In genomic region chr4:148215264-148215900, GRCm38 (mm10) we compare ENCODE assay signal across 19 mouse cellular contexts. TPM values are rescaled to one million over a fixed set of nuclear protein-coding genes. Genes with fewer than 3 reads are reported as not detected.
DNase-seq lines count a peak whose midpoint lies in the region; ATAC-seq and TF ChIP-seq lines count a peak whose summit lies in the region.
"Had no signal": no experiment of that assay in that cellular context is flagged by ENCODE, and none has a peak within 500 bp of the region (broad histone marks: within the 10 kb centered on the region; RNA-seq: fewer than 3 reads in every experiment).

No protein-coding gene starts in this region.

- no peaks in the 10 kb centered on the region; the same call in none of the 2 replicates for H3K27me3 ChIP-seq in kidney, embryonic 14.5 days (ENCODE audit: control insufficient read depth, insufficient read depth, low read length)
- H3K27me3 ChIP-seq in liver, adult 2 months (ENCODE audit: control insufficient read depth, insufficient read depth, low read length): peaks cover 6% of the 10 kb centered on the region; the same call in 1 of the 2 replicates
- H3K27me3 ChIP-seq in liver, embryonic 11.5 days (replicated peaks; ENCODE audit: control insufficient read depth, insufficient read depth, low read length): peaks cover 26% of the 10 kb centered on the region
- H3K27me3 ChIP-seq in liver, postnatal 0 days (ENCODE audit: insufficient read depth, low read length): peaks cover 19% of the 10 kb centered on the region; the same call in 1 of the 2 replicates
- H3K27me3 ChIP-seq: neural tube, embryonic 12.5 days had no signal

- no peaks in the 10 kb centered on the region for H3K79me2 ChIP-seq in liver, adult 2 months (ENCODE audit: control insufficient read depth, insufficient read depth, low read length)

- no peak for TF ChIP-seq POLR2A in liver, adult 2 months (IDR thresholded peaks at IDR 0.05; ENCODE audit: extremely low read depth, insufficient read depth, low read length)

- H3K27ac ChIP-seq in kidney, embryonic 14.5 days (ENCODE audit: low read depth, low read length): no peak overlapping the region
- H3K27ac ChIP-seq in liver, adult 2 months (replicated peaks; ENCODE audit: insufficient read depth, low read depth, low read length): no peak overlapping the region
- no peak overlapping the region for H3K27ac ChIP-seq in liver, embryonic 11.5 days (ENCODE audit: low read depth, low read length)
- 0 out of 2 replicates have a peak overlapping the region, but pooled peaks have one; percentile 11 for H3K27ac ChIP-seq in liver, postnatal 0 days (ENCODE audit: low read depth)
- H3K27ac ChIP-seq: heart, embryonic 13.5 days; hindbrain, embryonic 13.5 days; limb, embryonic 15.5 days; macrophage; neural tube, embryonic 12.5 days had no signal

- WGBS in kidney, embryonic 14.5 days: 31% methylated on average over 11 of the region's 11 CpGs
- WGBS in liver, adult 2 months: 11% methylated on average over 11 of the region's 11 CpGs
- WGBS in liver, embryonic 11.5 days: 55% methylated on average over 11 of the region's 11 CpGs
- WGBS in liver, postnatal 0 days (ENCODE audit: insufficient replicate concordance): 46% methylated on average over 11 of the region's 11 CpGs

- H3K4me3 ChIP-seq in kidney, embryonic 14.5 days (ENCODE audit: low read length): no peak overlapping the region
- H3K4me3 ChIP-seq in liver, adult 2 months (ENCODE audit: insufficient read depth, low read depth, low read length): no peak overlapping the region
- no peak overlapping the region for H3K4me3 ChIP-seq in liver, embryonic 11.5 days (ENCODE audit: low read depth, low read length)
- no peak overlapping the region for H3K4me3 ChIP-seq in liver, postnatal 0 days (ENCODE audit: low read depth, low read length)
- H3K4me3 ChIP-seq: heart, embryonic 13.5 days; hindbrain, embryonic 13.5 days; limb, embryonic 15.5 days; neural tube, embryonic 12.5 days had no signal

- no peaks in the 10 kb centered on the region for H3K36me3 ChIP-seq in kidney, embryonic 14.5 days (ENCODE audit: control insufficient read depth, insufficient read depth, low read length)
- H3K36me3 ChIP-seq in liver, adult 2 months (ENCODE audit: control insufficient read depth, insufficient read depth, low read length): no peaks in the 10 kb centered on the region
- no peaks in the 10 kb centered on the region for H3K36me3 ChIP-seq in liver, embryonic 11.5 days (ENCODE audit: control insufficient read depth, insufficient read depth, low read length)
- H3K36me3 ChIP-seq in liver, postnatal 0 days (replicated peaks; ENCODE audit: insufficient read depth, low read length): no peaks in the 10 kb centered on the region
- H3K36me3 ChIP-seq: heart, embryonic 13.5 days; hindbrain, embryonic 13.5 days; limb, embryonic 15.5 days; neural tube, embryonic 12.5 days had no signal

- H3K4me2 ChIP-seq in kidney, embryonic 14.5 days (replicated peaks; ENCODE audit: low read depth, low read length): no peak overlapping the region
- no peak overlapping the region for H3K4me2 ChIP-seq in liver, embryonic 11.5 days
- H3K4me2 ChIP-seq in liver, postnatal 0 days (ENCODE audit: low read depth, low read length): peak overlapping the region; percentile 19; the same call in 1 of the 2 replicates
- H3K4me2 ChIP-seq: heart, embryonic 13.5 days; hindbrain, embryonic 13.5 days; limb, embryonic 15.5 days; neural tube, embryonic 12.5 days had no signal

- TF ChIP-seq CTCF in liver, adult 2 months (IDR thresholded peaks at IDR 0.05; ENCODE audit: low read depth, low read length): no peak
- no peak for TF ChIP-seq CTCF in liver, postnatal 0 days (IDR thresholded peaks at IDR 0.05; ENCODE audit: low read depth)

- no peak for TF ChIP-seq EP300 in liver, postnatal 0 days (IDR thresholded peaks at IDR 0.05; ENCODE audit: low read depth)

- DNase-seq in kidney, postnatal 14 days: no peak
- peak; percentile 70 for DNase-seq in liver, adult 2 months (ENCODE audit: extremely low read depth, low read depth, low spot score)
- no peak for DNase-seq in liver, embryonic 11.5 days (ENCODE audit: low spot score)
- peak; percentile 40 for DNase-seq in 416B (ENCODE audit: low read depth)
- peak; percentile 47 for DNase-seq in liver, postnatal 0 days
- no peak for DNase-seq in adipocyte (ENCODE audit: low spot score)
- no peak for DNase-seq in frontal cortex, postnatal 36 days (ENCODE audit: low spot score in 2 of 2)
- DNase-seq: adrenal gland, postnatal 36 days; B cell, adult 2 months; gastrocnemius, postnatal 10 days; heart, adult 11 months; kidney, adult 9 months; thymus, postnatal 14 days had no signal

- peak; percentile 56 for ATAC-seq in kidney, embryonic 14.5 days (ENCODE audit: low FRiP score, low TSS enrichment)
- ATAC-seq in liver, embryonic 11.5 days (replicated peaks; ENCODE audit: low FRiP score): no peak
- ATAC-seq in liver, postnatal 0 days: peak; percentile 88

- H3K4me1 ChIP-seq in kidney, embryonic 14.5 days (ENCODE audit: control insufficient read depth, insufficient read depth, low read length): 0 out of 2 replicates have a peak, but pooled peaks cover 3% of the 10 kb centered on the region
- peaks cover 8% of the 10 kb centered on the region for H3K4me1 ChIP-seq in liver, adult 2 months (ENCODE audit: control insufficient read depth, insufficient read depth, low read length)
- no peaks in the 10 kb centered on the region for H3K4me1 ChIP-seq in liver, embryonic 11.5 days (replicated peaks; ENCODE audit: control insufficient read depth, insufficient read depth, low read length)
- peaks cover 6% of the 10 kb centered on the region; the same call in 1 of the 2 replicates for H3K4me1 ChIP-seq in liver, postnatal 0 days (ENCODE audit: insufficient read depth)
- H3K4me1 ChIP-seq: heart, embryonic 13.5 days; limb, embryonic 15.5 days had no signal

- no peaks in the 10 kb centered on the region for H3K9me3 ChIP-seq in kidney, embryonic 14.5 days (ENCODE audit: control insufficient read depth, low read length)
- H3K9me3 ChIP-seq in liver, embryonic 11.5 days (ENCODE audit: control insufficient read depth, low read length): no peaks in the 10 kb centered on the region
- H3K9me3 ChIP-seq in liver, postnatal 0 days (ENCODE audit: low read length): no peaks in the 10 kb centered on the region
- H3K9me3 ChIP-seq: heart, embryonic 13.5 days; hindbrain, embryonic 13.5 days; limb, embryonic 15.5 days; neural tube, embryonic 12.5 days had no signal

- no peak overlapping the region for H3K9ac ChIP-seq in kidney, embryonic 14.5 days (ENCODE audit: low read depth, low read length)
- no peak overlapping the region for H3K9ac ChIP-seq in liver, adult 2 months (ENCODE audit: low read depth, low read length)
- H3K9ac ChIP-seq in liver, embryonic 11.5 days (ENCODE audit: low read depth, low read length): no peak overlapping the region
- H3K9ac ChIP-seq in liver, postnatal 0 days (replicated peaks): no peak overlapping the region
- H3K9ac ChIP-seq: heart, embryonic 13.5 days; hindbrain, embryonic 13.5 days; limb, embryonic 15.5 days; neural tube, embryonic 12.5 days had no signal

RNA-seq across cellular contexts. Expression of gene Fbxo2, which starts 55.0 kb away (rescaled TPM):
- polyA plus RNA-seq in kidney, embryonic 14.5 days (2014; fragmentation: Nextera tagmentation; extraction: Ambion mirVana): 1.5 and 1.9 TPM in 2 replicates
- total RNA-seq in liver, adult 2 months (2014; rRNA removed): 0.18 TPM in 1 of 2 replicates, not detected in the other
- polyA plus RNA-seq in liver, adult 2 months (2012; rRNA removed): 0.14 and 0.23 TPM in 2 replicates
- 0.73 and 0.74 TPM in 2 replicates for polyA plus RNA-seq in liver, embryonic 11.5 days (2014; fragmentation: Nextera tagmentation; extraction: Ambion mirVana)
- polyA plus RNA-seq in liver, postnatal 0 days (2015; fragmentation: Nextera tagmentation; extraction: Ambion mirVana): 0.19 TPM in 1 of 2 replicates, not detected in the other
- polyA plus RNA-seq: macrophage had no signal

RNA-seq across cellular contexts. Expression of gene Fbxo44, which starts 55.1 kb away (rescaled TPM):
- polyA plus RNA-seq in kidney, embryonic 14.5 days (2014; fragmentation: Nextera tagmentation; extraction: Ambion mirVana): 10.8 and 13.2 TPM in 2 replicates
- 1.9 and 2.7 TPM in 2 replicates for total RNA-seq in liver, adult 2 months (2014; rRNA removed)
- 2.2 and 3.4 TPM in 2 replicates for polyA plus RNA-seq in liver, adult 2 months (2012; rRNA removed)
- 2.9 and 3.0 TPM in 2 replicates for polyA plus RNA-seq in liver, embryonic 11.5 days (2014; fragmentation: Nextera tagmentation; extraction: Ambion mirVana)
- polyA plus RNA-seq in liver, postnatal 0 days (2015; fragmentation: Nextera tagmentation; extraction: Ambion mirVana): 0.81 and 0.97 TPM in 2 replicates

Comparison
In these comparisons a context has a peak if more than half of its experiments do, and no peak if none do; other contexts are left out.
1. DNase-seq: peak in liver, adult 2 months (single experiment), 416B (single experiment) and liver, postnatal 0 days (single experiment); none in kidney, postnatal 14 days (single experiment), liver, embryonic 11.5 days (single experiment), adipocyte (single experiment) and frontal cortex, postnatal 36 days (0 of 2).